Mouse (Mus musculus): ENCODE results near the gene Ubtf. TPM values are rescaled to one million over a fixed set of nuclear protein-coding genes. Genes with fewer than 3 reads are reported as not detected.

The Ubtf gene
- polyA plus RNA-seq, 1 experiment from 2014 or later: 82.8 TPM

DNA sequence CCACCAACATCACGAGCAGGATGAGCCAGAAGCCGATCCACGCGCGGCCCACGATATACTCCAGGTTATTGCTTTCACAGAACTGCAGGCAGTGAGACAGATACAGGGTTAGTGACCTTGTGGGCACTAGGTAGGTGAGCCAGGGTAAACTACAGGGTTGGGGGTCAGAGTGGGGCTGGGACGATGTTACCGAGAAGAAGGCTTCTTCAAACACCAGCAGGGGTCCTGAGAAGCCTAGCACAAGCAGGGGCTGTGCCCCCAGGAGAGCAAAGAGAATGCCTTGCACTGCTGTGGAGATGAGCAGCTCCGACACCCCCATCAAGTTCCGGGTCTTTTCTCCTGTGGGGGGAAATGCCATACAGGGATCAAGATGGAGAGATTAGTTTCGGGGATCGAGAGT, 36.6 kb upstream of the Ubtf start:
- H3K4me1 ChIP-seq: no peaks in the 10 kb centered on the region
- ATAC-seq (replicated peaks): no peak
- H3K4me2 ChIP-seq: no peak overlapping the region
- no peak overlapping the region for H3K4me3 ChIP-seq
- 82% methylated on average over 12 of the region's 12 CpGs for WGBS
- no peaks in the 10 kb centered on the region for H3K9me3 ChIP-seq
- H3K36me3 ChIP-seq (replicated peaks): no peaks in the 10 kb centered on the region
- no peaks in the 10 kb centered on the region for H3K27me3 ChIP-seq (replicated peaks)
- no peak overlapping the region for H3K9ac ChIP-seq
- no peak overlapping the region for H3K27ac ChIP-seq

DNA sequence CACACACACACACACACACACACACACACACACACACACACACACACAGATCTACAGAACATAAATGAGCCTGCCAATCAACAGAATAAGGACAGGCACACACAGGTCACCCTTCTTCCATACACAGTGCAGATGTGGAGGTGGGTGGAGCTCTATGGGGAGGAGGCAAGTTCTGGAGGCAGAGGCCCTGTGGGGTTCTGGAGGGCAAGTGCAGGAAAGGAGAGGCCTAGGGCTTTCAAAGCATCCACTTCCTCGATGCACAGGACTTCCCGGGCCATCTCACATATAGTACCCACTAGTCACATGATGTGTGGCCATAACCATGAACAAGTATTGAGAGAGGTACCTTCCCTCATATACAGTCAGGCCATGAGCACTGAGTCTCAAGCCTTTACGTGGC, 36.0 kb upstream of the Ubtf start:
- H3K4me2 ChIP-seq: no peak overlapping the region
- no peaks in the 10 kb centered on the region for H3K36me3 ChIP-seq (replicated peaks)
- no peaks in the 10 kb centered on the region for H3K9me3 ChIP-seq
- H3K27me3 ChIP-seq (replicated peaks): no peaks in the 10 kb centered on the region
- no peak overlapping the region for H3K4me3 ChIP-seq
- no peak overlapping the region for H3K9ac ChIP-seq
- 80% methylated on average over 3 of the region's 3 CpGs for WGBS
- ATAC-seq (replicated peaks): no peak
- no peaks in the 10 kb centered on the region for H3K4me1 ChIP-seq
- no peak overlapping the region for H3K27ac ChIP-seq

GRCm38 (mm10) chr11:102353021-102353431, 33.5 kb upstream of the Ubtf start:
- no peak for ATAC-seq (replicated peaks)
- no peak overlapping the region for H3K4me3 ChIP-seq
- no peaks in the 10 kb centered on the region for H3K27me3 ChIP-seq (replicated peaks)
- no peaks in the 10 kb centered on the region for H3K4me1 ChIP-seq
- no peaks in the 10 kb centered on the region for H3K9me3 ChIP-seq
- 49% methylated on average over 8 of the region's 8 CpGs for WGBS
- no peak overlapping the region for H3K9ac ChIP-seq
- H3K27ac ChIP-seq: no peak overlapping the region
- no peaks in the 10 kb centered on the region for H3K36me3 ChIP-seq (replicated peaks)
- no peak overlapping the region for H3K4me2 ChIP-seq

DNA sequence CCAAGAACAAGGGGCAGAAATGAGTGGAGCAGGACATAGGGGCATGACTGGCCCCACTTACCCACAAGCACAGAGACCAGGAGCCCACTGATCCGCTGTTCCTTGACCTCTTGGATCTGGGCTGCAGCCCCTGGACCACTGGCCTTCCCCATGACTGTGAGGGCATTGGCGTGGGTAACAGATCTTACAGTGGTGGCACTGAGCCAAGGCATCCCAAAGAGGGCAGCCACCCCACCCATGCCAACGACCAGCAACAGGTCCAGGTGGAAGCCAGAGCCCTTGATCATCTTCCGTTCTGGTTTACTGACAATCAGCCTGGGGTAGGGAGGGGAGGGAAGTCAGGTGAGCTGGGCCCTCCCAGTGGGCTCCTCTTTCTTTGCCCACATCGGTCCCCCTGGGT, 32.8 kb upstream of the Ubtf start:
- no peak overlapping the region for H3K9ac ChIP-seq
- WGBS: 51% methylated on average over 5 of the region's 5 CpGs
- no peaks in the 10 kb centered on the region for H3K9me3 ChIP-seq
- H3K27me3 ChIP-seq (replicated peaks): no peaks in the 10 kb centered on the region
- H3K36me3 ChIP-seq (replicated peaks): no peaks in the 10 kb centered on the region
- H3K27ac ChIP-seq: no peak overlapping the region
- H3K4me1 ChIP-seq: no peaks in the 10 kb centered on the region
- H3K4me3 ChIP-seq: no peak overlapping the region
- H3K4me2 ChIP-seq: no peak overlapping the region
- ATAC-seq (replicated peaks): no peak

DNA sequence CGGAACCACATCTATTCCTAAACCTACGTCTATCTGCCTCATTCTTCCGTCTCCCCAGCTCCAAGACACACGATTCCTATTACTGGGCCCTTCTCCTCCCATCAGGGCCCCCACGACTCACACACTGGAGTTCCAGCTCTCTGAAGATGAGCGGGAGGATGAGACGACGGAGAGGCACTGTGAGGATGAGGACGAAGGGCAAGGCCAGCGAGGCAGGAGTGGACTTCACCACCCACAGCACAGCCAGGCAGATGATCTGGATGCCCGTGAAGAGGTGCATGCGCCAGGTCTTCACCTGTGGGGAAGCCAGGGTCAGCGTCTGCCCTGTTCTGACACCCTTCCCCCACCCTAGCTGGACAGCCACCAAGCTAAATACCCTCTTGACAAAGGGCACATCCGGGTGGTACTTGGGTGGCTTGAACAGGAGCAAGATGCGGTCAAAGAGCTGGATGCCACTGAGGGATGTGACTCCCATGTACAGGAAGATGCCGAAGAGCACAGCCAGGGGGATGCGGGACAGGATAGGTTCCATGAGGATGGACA, 31.5 kb upstream of the Ubtf start:
- no peaks in the 10 kb centered on the region for H3K36me3 ChIP-seq (replicated peaks)
- H3K4me1 ChIP-seq: no peaks in the 10 kb centered on the region
- no peak overlapping the region for H3K4me2 ChIP-seq
- 90% methylated on average over 17 of the region's 17 CpGs for WGBS
- H3K9ac ChIP-seq: no peak overlapping the region
- no peak overlapping the region for H3K27ac ChIP-seq
- no peak overlapping the region for H3K4me3 ChIP-seq
- no peaks in the 10 kb centered on the region for H3K27me3 ChIP-seq (replicated peaks)
- H3K9me3 ChIP-seq: no peaks in the 10 kb centered on the region
- ATAC-seq (replicated peaks): no peak

DNA sequence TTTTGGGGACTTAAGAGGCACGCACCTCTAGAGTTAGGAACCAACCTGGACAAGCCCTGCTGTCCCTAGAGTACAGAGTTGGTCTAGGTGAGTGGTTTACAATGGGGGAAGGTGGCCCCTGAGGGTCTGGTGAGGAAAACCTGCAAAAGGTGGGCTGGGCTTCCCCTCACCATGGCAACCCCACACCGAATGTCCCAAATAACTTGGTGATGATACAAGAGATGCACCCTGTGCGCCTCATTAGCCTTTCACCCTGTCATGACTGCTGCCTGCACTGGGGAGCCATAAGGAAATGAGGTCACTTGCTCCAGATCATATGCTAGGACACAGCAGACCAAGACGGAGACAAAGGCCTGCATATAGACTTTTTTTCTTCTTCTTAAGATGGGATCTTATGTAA, 30.9 kb upstream of the Ubtf start:
- ATAC-seq (replicated peaks): no peak
- H3K9ac ChIP-seq: no peak overlapping the region
- H3K27me3 ChIP-seq (replicated peaks): no peaks in the 10 kb centered on the region
- 88% methylated on average over 4 of the region's 4 CpGs for WGBS
- H3K4me1 ChIP-seq: no peaks in the 10 kb centered on the region
- H3K4me2 ChIP-seq: no peak overlapping the region
- no peaks in the 10 kb centered on the region for H3K9me3 ChIP-seq
- H3K4me3 ChIP-seq: no peak overlapping the region
- no peak overlapping the region for H3K27ac ChIP-seq
- H3K36me3 ChIP-seq (replicated peaks): no peaks in the 10 kb centered on the region

- no peak overlapping the region for H3K4me2 ChIP-seq
- H3K9ac ChIP-seq: no peak overlapping the region
- 88% methylated on average over 3 of the region's 3 CpGs for WGBS
Observed at GRCm38 (mm10) chr11:102349189-102349954, 29.8 kb upstream of the Ubtf start.

GRCm38 (mm10) chr11:102348771-102349170, 29.2 kb upstream of the Ubtf start:
- no peak for ATAC-seq (replicated peaks)
- Histone ChIP-seq H3K36me3 (replicated peaks) (no peaks in the 10 kb centered on the region), H3K27ac (no peak overlapping the region), H3K4me3 (no peak overlapping the region), H3K4me1 (no peaks in the 10 kb centered on the region), H3K9me3 (no peaks in the 10 kb centered on the region), H3K27me3 (replicated peaks) (no peaks in the 10 kb centered on the region), H3K9ac (no peak overlapping the region), H3K4me2 (no peak overlapping the region)
- WGBS: 82% methylated on average over 11 of the region's 11 CpGs

More at GRCm38 (mm10) chr11:102349189-102349954, 29.8 kb upstream of the Ubtf start:
- no peaks in the 10 kb centered on the region for H3K27me3 ChIP-seq (replicated peaks)
- no peak for ATAC-seq (replicated peaks)
- H3K36me3 ChIP-seq (replicated peaks): no peaks in the 10 kb centered on the region
- H3K27ac ChIP-seq: no peak overlapping the region
- H3K9me3 ChIP-seq: no peaks in the 10 kb centered on the region
- no peaks in the 10 kb centered on the region for H3K4me1 ChIP-seq
- H3K4me3 ChIP-seq: no peak overlapping the region

DNA sequence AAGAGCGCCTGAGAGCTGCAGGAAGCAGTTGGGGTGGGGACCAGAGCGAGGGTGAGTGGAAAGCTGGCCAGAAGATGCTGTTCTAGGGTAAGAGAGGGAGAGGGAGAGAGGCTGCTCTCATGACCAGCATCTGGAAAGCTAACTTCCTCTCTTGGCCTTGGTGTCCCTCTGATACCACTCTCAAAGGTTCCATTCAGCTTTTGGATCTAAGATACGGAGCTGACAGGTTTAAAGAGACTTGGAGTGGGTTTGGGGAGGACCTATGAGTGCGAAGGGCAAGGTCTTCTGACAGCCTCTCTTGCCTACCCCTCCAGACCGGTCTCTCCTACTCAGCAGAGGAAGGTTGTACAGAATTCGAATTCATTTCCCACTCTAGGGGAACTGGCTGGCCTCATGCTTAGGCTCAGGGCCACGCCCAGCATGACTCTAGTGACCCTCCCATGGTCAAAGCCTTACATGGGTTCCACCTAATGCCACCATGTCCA, 28.6 kb upstream of the Ubtf start:
- Histone ChIP-seq H3K36me3 (replicated peaks) (no peaks in the 10 kb centered on the region), H3K4me1 (no peaks in the 10 kb centered on the region), H3K9me3 (no peaks in the 10 kb centered on the region), H3K4me3 (no peak overlapping the region), H3K9ac (no peak overlapping the region), H3K4me2 (no peak overlapping the region), H3K27ac (no peak overlapping the region), H3K27me3 (replicated peaks) (no peaks in the 10 kb centered on the region)
- 87% methylated on average over 7 of the region's 7 CpGs for WGBS
- no peak for ATAC-seq (replicated peaks)

GRCm38 (mm10) chr11:102347683-102348082, 28.1 kb upstream of the Ubtf start:
- ATAC-seq (replicated peaks): no peak
- Histone ChIP-seq H3K27me3 (replicated peaks) (no peaks in the 10 kb centered on the region), H3K4me3 (no peak overlapping the region), H3K9me3 (no peaks in the 10 kb centered on the region), H3K36me3 (replicated peaks) (no peaks in the 10 kb centered on the region), H3K4me1 (no peaks in the 10 kb centered on the region), H3K9ac (no peak overlapping the region), H3K27ac (no peak overlapping the region), H3K4me2 (no peak overlapping the region)
- WGBS: 64% methylated on average over 5 of the region's 5 CpGs

- H3K27me3 ChIP-seq (replicated peaks): no peaks in the 10 kb centered on the region
- H3K9me3 ChIP-seq: no peaks in the 10 kb centered on the region
- no peaks in the 10 kb centered on the region for H3K4me1 ChIP-seq
- no peak overlapping the region for H3K9ac ChIP-seq
- H3K4me2 ChIP-seq: no peak overlapping the region
- H3K4me3 ChIP-seq: no peak overlapping the region
- 67% methylated on average over 5 of the region's 5 CpGs for WGBS
- H3K36me3 ChIP-seq (replicated peaks): no peaks in the 10 kb centered on the region
- H3K27ac ChIP-seq: no peak overlapping the region
- no peak for ATAC-seq (replicated peaks)
Observed at GRCm38 (mm10) chr11:102346926-102347325, 27.4 kb upstream of the Ubtf start.

DNA sequence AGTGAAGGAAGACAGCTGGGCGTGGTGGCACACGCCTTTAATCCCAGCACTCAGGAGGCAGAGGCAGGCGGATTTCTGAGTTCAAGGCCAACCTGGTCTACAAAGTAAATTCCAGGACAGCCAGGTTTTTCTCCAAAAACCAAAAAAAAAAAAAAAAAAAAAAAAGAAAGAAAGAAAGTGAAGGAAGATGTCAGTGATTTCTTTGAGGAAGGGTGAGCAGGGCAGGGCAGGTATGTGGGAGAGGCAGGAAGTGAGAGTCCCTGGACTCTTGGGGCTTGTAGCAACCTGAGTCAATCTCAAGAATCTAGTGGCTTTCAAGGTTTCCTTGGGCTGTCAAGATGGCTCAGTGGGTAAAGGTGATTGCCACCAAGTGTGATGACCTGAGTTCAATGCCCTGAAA, 24.9 kb upstream of the Ubtf start:
- Histone ChIP-seq H3K4me3 (no peak overlapping the region), H3K27ac (no peak overlapping the region), H3K4me1 (no peaks in the 10 kb centered on the region), H3K27me3 (replicated peaks) (no peaks in the 10 kb centered on the region), H3K9me3 (no peaks in the 10 kb centered on the region), H3K9ac (no peak overlapping the region), H3K36me3 (replicated peaks) (no peaks in the 10 kb centered on the region), H3K4me2 (no peak overlapping the region)
- 90% methylated on average over 3 of the region's 3 CpGs for WGBS
- ATAC-seq (replicated peaks): no peak

- Histone ChIP-seq H3K9ac (no peak overlapping the region), H3K4me1 (no peaks in the 10 kb centered on the region), H3K36me3 (replicated peaks) (no peaks in the 10 kb centered on the region), H3K4me3 (no peak overlapping the region), H3K4me2 (no peak overlapping the region), H3K27ac (no peak overlapping the region), H3K9me3 (no peaks in the 10 kb centered on the region), H3K27me3 (replicated peaks) (no peaks in the 10 kb centered on the region)
- no peak for ATAC-seq (replicated peaks)
- WGBS: 48% methylated on average over 12 of the region's 12 CpGs
Observed at GRCm38 (mm10) chr11:102342742-102343141, 23.2 kb upstream of the Ubtf start.

Data from midbrain, embryonic 15.5 days (tissue).